Mouse (Mus musculus): ENCODE results near the gene Irf1. TPM values are rescaled to one million over a fixed set of nuclear protein-coding genes. Genes with fewer than 3 reads are reported as not detected.

Irf1 gene
- total and polyA plus RNA-seq, 3 experiments: 17.8 to 64.9 (median 23.6) TPM

DNA sequence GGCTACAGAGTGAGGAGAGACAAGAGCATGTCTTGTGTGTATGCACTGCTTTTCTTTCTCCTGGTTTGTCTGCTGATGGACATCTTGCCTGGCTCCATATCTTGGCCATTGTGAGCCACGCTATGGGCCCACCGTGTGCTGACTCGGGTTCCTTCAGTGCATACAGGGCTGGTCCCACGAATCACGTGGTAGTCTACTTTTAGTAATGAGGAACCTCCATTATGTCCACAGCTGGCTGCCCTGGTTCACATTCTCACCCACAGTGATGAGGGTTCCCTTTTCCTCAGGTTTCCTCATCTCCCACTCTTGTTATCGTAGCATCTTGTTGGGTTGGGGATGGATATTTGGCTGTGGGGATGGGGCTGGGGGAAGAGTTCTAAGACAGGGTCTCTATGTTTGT, 21.2 kb upstream of the Irf1 start:
- peaks cover 8% of the 10 kb centered on the region for H3K9me3 ChIP-seq (replicated peaks; ENCODE audit: low read length)
- no peaks in the 10 kb centered on the region for H3K36me3 ChIP-seq (replicated peaks in 1 of 2; ENCODE audit: control insufficient read depth in 1 of 2, insufficient read depth in 1 of 2, low read length in 1 of 2)
- no peak overlapping the region for H3K4me3 ChIP-seq (replicated peaks in 1 of 3; ENCODE audit: low read depth in 2 of 3, low read length in 2 of 3, poor library complexity in 1 of 3)
- no peak overlapping the region for H3K4me2 ChIP-seq (ENCODE audit: insufficient read depth, low read depth, poor library complexity, severe bottlenecking)
- no peaks in the 10 kb centered on the region for H3K79me2 ChIP-seq (replicated peaks; ENCODE audit: control insufficient read depth, extremely low read depth, insufficient read depth, poor library complexity, severe bottlenecking)
- peaks cover 6 to 16% of the 10 kb centered on the region in 2 experiments for H3K4me1 ChIP-seq (ENCODE audit: control insufficient read depth in 1 of 2, insufficient read depth in 2 of 2)
- in situ Hi-C loops (cut with MboI; ENCODE audit: low pct_ligation_motif_present, low pct_unique_long_range_greater_than_20kb, low sequenced_read_pairs): no loop called here
- DNase-seq (ENCODE audit: extremely low read depth): no peak
- no peak overlapping the region for H3K9ac ChIP-seq (ENCODE audit: insufficient read depth, low read depth)
- TF ChIP-seq ZC3H11A (IDR thresholded peaks at IDR 0.05; ENCODE audit: low read depth, low read length): no peak
- TF ChIP-seq TCF12 (IDR thresholded peaks at IDR 0.05; ENCODE audit: low read depth, low read length): no peak
- TF ChIP-seq JUND (conservative IDR thresholded peaks at IDR 0.05; ENCODE audit: low read depth, low read length): no peak
- peak; percentile 13; the same call in 1 of the 2 replicates for TF ChIP-seq MAX (IDR thresholded peaks at IDR 0.05; ENCODE audit: low read length)
- TF ChIP-seq USF1 (IDR thresholded peaks at IDR 0.05; ENCODE audit: low read depth, low read length): peak; percentile 18; the same call in 1 of the 2 replicates
- no peak for TF ChIP-seq ZKSCAN1 (IDR thresholded peaks at IDR 0.05; ENCODE audit: borderline replicate concordance, low read depth, low read length)
- H3K27me3 ChIP-seq (replicated peaks): peaks cover 3% of the 10 kb centered on the region
- no peak overlapping the region for H3K27ac ChIP-seq (ENCODE audit: insufficient read depth, low read depth)
- dilution Hi-C loops (cut with MboI; ENCODE audit: extremely low pct_ligation_motif_present, extremely low pct_unique_long_range_greater_than_20kb, low sequenced_read_pairs): no loop called here

DNA sequence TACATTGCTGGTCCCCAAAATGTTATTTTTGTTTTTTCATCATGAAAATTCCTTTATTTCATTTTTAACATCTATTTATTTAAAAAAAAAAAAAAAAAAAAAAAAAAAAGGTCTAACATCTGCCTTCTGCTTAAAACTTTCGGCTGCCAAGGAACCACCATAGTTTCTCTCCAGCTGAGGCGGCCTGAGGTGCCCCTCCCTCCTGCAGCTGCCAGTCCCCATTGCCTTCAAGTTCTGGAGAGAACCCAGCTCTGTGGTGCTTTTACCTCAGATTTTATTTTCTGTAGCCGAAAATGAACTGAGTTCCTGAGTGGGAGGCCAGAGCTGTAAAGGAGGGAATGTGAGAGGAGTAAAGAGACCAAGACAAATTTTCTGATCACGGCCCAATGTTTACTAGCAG, 20.5 kb upstream of the Irf1 start:
- dilution Hi-C loops (cut with MboI; ENCODE audit: extremely low pct_ligation_motif_present, extremely low pct_unique_long_range_greater_than_20kb, low sequenced_read_pairs) (no loop called here), in situ Hi-C loops (cut with MboI; ENCODE audit: low pct_ligation_motif_present, low pct_unique_long_range_greater_than_20kb, low sequenced_read_pairs) (no loop called here)
- DNase-seq (ENCODE audit: extremely low read depth): no peak
- Histone ChIP-seq H3K9ac (ENCODE audit: insufficient read depth, low read depth) (no peak overlapping the region), H3K4me1 (ENCODE audit: control insufficient read depth in 1 of 2, insufficient read depth in 2 of 2) (peaks cover 6 to 16% of the 10 kb centered on the region in 2 experiments), H3K27me3 (replicated peaks) (no peaks in the 10 kb centered on the region), H3K27ac (ENCODE audit: insufficient read depth, low read depth) (no peak overlapping the region), H3K36me3 (replicated peaks in 1 of 2; ENCODE audit: control insufficient read depth in 1 of 2, insufficient read depth in 1 of 2, low read length in 1 of 2) (no peaks in the 10 kb centered on the region), H3K4me2 (ENCODE audit: insufficient read depth, low read depth, poor library complexity, severe bottlenecking) (no peak overlapping the region), H3K9me3 (replicated peaks; ENCODE audit: low read length) (peaks cover 8% of the 10 kb centered on the region), H3K4me3 (replicated peaks in 1 of 3; ENCODE audit: low read depth in 2 of 3, low read length in 2 of 3, poor library complexity in 1 of 3) (no peak overlapping the region), H3K79me2 (replicated peaks; ENCODE audit: control insufficient read depth, extremely low read depth, insufficient read depth, poor library complexity, severe bottlenecking) (no peaks in the 10 kb centered on the region)
- no peak for TF ChIP-seq POLR2A (IDR thresholded peaks at IDR 0.05; ENCODE audit: low read depth, low read length)
- no peak for TF ChIP-seq NELFE (IDR thresholded peaks at IDR 0.05; ENCODE audit: low read depth, low read length)
- TF ChIP-seq MYC (IDR thresholded peaks at IDR 0.05; ENCODE audit: low read depth, low read length): no peak
- TF ChIP-seq EP300 (IDR thresholded peaks at IDR 0.05; ENCODE audit: low read length): no peak
- no peak for TF ChIP-seq SIN3A (IDR thresholded peaks at IDR 0.05; ENCODE audit: low read length)
- TF ChIP-seq PAX5 (IDR thresholded peaks at IDR 0.05; ENCODE audit: low read length): no peak
- TF ChIP-seq TBP (conservative IDR thresholded peaks at IDR 0.05; ENCODE audit: low read depth, low read length): no peak

DNA sequence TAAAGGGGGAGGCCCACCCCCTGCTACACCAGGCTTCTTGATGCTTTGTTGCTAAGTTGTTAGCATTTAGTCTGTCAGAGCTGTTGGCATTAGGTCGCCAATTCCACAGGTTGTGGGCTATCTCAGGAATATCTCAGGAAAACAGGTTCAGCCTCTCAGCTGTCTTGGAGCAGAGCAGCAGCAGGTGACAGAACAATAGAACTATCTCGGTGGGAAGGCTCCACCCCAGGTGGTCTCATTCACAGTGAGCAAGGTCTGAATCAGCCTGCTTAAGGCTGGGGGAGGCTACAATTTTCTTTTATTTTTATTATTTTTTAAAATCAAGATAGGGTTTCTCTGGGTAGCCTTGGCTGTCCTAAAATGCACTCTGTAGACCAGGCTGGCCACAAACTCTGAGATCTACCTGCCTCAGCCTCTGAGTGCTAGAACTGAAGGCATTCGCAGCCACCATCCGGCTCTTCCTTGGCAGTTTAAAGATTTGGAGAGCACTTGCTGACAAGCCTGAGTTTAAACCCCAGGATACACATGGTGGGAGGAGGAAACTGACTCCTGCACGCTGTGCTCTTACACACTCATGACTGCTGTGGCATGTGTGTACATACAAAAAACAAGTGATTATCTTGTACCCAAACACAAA, 20.0 kb upstream of the Irf1 start:
- peaks cover 8% of the 10 kb centered on the region for H3K9me3 ChIP-seq (replicated peaks; ENCODE audit: low read length)
- H3K4me1 ChIP-seq (ENCODE audit: control insufficient read depth in 1 of 2, insufficient read depth in 2 of 2): peaks cover 6 to 16% of the 10 kb centered on the region in 2 experiments
- DNase-seq (ENCODE audit: extremely low read depth): no peak
- no peak overlapping the region for H3K4me2 ChIP-seq (ENCODE audit: insufficient read depth, low read depth, poor library complexity, severe bottlenecking)
- no peaks in the 10 kb centered on the region for H3K27me3 ChIP-seq (replicated peaks)
- H3K9ac ChIP-seq (ENCODE audit: insufficient read depth, low read depth): no peak overlapping the region
- no peak overlapping the region for H3K4me3 ChIP-seq (replicated peaks in 1 of 3; ENCODE audit: low read depth in 2 of 3, low read length in 2 of 3, poor library complexity in 1 of 3)
- no peak for TF ChIP-seq PAX5 (IDR thresholded peaks at IDR 0.05; ENCODE audit: low read length)
- 0 out of 2 replicates have a peak, but pooled peaks have one; percentile 25 for TF ChIP-seq MXI1 (IDR thresholded peaks at IDR 0.05; ENCODE audit: low read depth, low read length)
- TF ChIP-seq RAD21 (IDR thresholded peaks at IDR 0.05; ENCODE audit: low read depth, low read length): no peak
- H3K27ac ChIP-seq (ENCODE audit: insufficient read depth, low read depth): no peak overlapping the region
- H3K79me2 ChIP-seq (replicated peaks; ENCODE audit: control insufficient read depth, extremely low read depth, insufficient read depth, poor library complexity, severe bottlenecking): no peaks in the 10 kb centered on the region
- in situ Hi-C loops (cut with MboI; ENCODE audit: low pct_ligation_motif_present, low pct_unique_long_range_greater_than_20kb, low sequenced_read_pairs) (no loop called here), dilution Hi-C loops (cut with MboI; ENCODE audit: extremely low pct_ligation_motif_present, extremely low pct_unique_long_range_greater_than_20kb, low sequenced_read_pairs) (no loop called here)
- no peaks in the 10 kb centered on the region for H3K36me3 ChIP-seq (replicated peaks in 1 of 2; ENCODE audit: control insufficient read depth in 1 of 2, insufficient read depth in 1 of 2, low read length in 1 of 2)
